Mouse (Mus musculus) brain, embryonic 14.5 days (tissue): Measurements from ENCODE around the gene Cyren.

Experiments
- CTCF ChIP-seq: fragments of 200-500 bp; IDR thresholded peaks from 2 replicates; pipeline ENCODE4 v1.5.1; 2012; ENCODE audit warnings: inconsistent platforms, mild to moderate bottlenecking, moderate library complexity, borderline replicate concordance; ENCODE audit not compliant: insufficient read depth, insufficient read length; ENCODE audit errors: extremely low read depth
- POLR2A ChIP-seq: fragments of 200-500 bp; IDR thresholded peaks from 2 replicates; pipeline ENCODE4 v1.6.1; 2012; ENCODE audit warnings: mild to moderate bottlenecking, inconsistent platforms, borderline replicate concordance; ENCODE audit not compliant: poor library complexity, insufficient read depth, insufficient read length, severe bottlenecking; ENCODE audit errors: extremely low read depth

DNA sequence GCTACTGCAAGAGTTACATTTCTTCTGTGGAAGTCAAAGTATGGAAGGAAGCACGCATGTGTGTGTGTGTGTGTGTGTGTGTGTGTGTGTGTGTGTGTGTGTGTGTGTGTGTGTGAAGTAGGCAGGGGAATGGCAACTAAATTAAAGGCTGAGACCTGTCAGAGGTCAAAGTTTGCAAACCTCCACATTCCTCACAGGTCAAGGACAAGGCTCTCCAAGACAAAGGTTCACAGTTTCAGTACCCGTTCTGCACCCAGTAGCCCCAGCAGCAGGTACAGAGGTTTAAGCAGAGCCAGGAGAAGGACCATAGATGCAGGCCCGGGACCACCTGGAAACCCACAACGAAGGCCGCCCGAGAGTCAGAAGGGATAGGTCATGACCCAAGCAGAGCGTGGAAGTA lies 41.3 kb upstream of the Cyren start:
- TF ChIP-seq POLR2A: no peak
- no peak for TF ChIP-seq CTCF
